Mouse (Mus musculus): ENCODE results near the gene Foxp1. TPM values are rescaled to one million over a fixed set of nuclear protein-coding genes. Genes with fewer than 3 reads are reported as not detected.

Gene Foxp1
- polyA plus RNA-seq, 1 experiment = 73.4 TPM

DNA sequence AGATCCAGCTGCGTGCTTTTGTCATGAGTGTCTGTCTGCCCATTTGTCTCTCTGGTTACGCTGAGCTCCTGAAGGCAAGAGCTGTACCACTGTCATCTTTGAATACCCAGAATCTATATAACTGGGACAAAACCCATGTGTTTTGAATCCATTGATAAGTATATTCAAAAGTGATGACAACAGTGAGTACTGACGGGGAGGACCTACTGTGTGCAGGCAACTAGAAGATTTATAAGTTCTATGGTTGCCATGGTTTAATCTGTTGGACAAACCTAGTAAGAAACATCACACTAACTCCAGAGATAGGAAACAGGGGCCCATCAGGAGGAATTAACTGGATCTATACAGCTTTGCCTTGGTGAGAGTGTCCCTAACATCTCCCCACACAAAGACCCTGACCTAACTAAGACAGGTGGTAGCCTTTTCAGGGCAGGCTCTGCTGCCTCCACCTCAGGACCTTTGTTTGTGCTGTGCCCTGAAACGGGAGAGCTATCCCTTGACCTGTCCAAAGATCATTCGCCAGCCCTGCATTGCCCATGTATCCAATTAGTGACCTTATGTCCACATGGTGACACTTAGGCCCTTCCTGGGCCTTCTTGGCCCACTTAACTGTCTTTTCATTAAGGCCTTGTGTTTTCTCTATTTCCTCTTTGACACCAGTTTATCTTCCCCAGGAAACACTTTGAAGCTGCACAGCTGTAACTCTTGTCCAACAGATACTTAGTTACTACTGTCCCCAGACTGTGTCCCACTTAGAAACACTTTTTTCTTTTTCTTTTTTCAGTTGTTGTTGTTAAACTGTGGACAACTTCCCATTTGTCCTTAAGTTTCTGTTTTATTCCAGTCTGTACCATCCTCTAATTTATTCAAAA is 530.4 kb downstream of the Foxp1 start:
- Histone ChIP-seq H3K4me3 (ENCODE audit: insufficient read depth, low read length) (no peak overlapping the region), H3K4me1 (ENCODE audit: control insufficient read depth, insufficient read depth, low read length) (peaks cover 27% of the 10 kb centered on the region), H3K27ac (ENCODE audit: insufficient read depth, low read depth, low read length) (peak overlapping the region; percentile 9; the same call in 1 of the 2 replicates)
- TF ChIP-seq POLR2A (IDR thresholded peaks at IDR 0.05; ENCODE audit: borderline replicate concordance, low read depth, low read length) = no peak
- TF ChIP-seq CTCF (IDR thresholded peaks at IDR 0.05; ENCODE audit: low read depth, low read length) = no peak

DNA sequence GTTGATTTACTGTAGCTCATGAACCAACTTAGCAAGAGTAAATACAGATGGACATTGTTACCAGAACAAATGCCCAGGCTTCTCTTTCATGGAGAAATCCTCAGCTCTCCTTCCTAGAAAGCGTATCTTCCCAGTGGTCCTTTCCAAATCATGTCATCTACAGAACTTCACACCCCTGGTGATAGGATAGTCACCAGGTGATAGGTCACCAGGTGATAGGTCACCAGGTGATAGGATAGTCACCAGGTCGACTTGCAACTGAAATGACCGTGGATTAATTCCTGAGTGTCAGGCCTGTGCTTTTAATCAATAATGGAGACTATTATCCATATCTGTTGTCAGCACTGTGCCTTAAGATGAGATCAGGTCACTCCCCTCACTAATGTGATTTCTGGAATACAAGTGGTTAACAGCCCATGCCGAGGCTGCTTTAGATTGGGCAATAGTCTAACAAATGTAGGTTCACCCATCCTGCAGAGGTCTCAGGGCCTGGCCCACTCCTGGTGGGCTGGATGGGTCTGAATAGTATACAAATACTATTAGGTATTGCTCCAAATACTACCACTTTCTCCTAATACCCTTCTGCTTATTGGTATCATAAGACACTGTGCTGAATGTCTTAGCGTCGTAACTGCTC is 534.9 kb downstream of the Foxp1 start:
- Histone ChIP-seq H3K4me1 (ENCODE audit: control insufficient read depth, insufficient read depth, low read length) (peaks cover 20% of the 10 kb centered on the region), H3K4me3 (ENCODE audit: insufficient read depth, low read length) (no peak overlapping the region), H3K27ac (ENCODE audit: insufficient read depth, low read depth, low read length) (no peak overlapping the region)
- TF ChIP-seq CTCF (IDR thresholded peaks at IDR 0.05; ENCODE audit: low read depth, low read length) (no peak), POLR2A (IDR thresholded peaks at IDR 0.05; ENCODE audit: borderline replicate concordance, low read depth, low read length) (no peak)

DNA sequence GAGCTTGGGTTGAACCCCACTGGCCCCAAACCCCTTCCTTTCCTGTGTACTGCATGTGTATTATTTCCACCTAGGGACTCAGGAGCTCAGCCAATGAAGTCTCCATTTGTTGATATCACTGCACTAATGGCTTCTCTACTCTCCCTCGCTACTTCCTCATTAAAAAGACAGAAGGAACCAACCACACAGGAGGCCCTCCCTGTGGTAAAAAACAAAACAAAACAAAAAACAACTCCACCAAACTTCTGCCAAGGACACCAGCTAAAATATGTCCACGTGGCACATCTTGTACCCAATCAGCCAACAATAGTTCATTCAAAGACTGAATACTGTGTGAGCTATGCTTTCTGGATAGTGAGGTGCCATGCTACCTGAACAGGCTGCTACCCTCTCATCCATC is 537.1 kb downstream of the Foxp1 start:
- H3K4me1 ChIP-seq (ENCODE audit: control insufficient read depth, insufficient read depth, low read length) = peaks cover 16% of the 10 kb centered on the region
- peak overlapping the region; percentile 25; the same call in 1 of the 2 replicates for H3K27ac ChIP-seq (ENCODE audit: insufficient read depth, low read depth, low read length)
- TF ChIP-seq POLR2A (IDR thresholded peaks at IDR 0.05; ENCODE audit: borderline replicate concordance, low read depth, low read length) (no peak), CTCF (IDR thresholded peaks at IDR 0.05; ENCODE audit: low read depth, low read length) (no peak)
- H3K4me3 ChIP-seq (ENCODE audit: insufficient read depth, low read length) = no peak overlapping the region

DNA sequence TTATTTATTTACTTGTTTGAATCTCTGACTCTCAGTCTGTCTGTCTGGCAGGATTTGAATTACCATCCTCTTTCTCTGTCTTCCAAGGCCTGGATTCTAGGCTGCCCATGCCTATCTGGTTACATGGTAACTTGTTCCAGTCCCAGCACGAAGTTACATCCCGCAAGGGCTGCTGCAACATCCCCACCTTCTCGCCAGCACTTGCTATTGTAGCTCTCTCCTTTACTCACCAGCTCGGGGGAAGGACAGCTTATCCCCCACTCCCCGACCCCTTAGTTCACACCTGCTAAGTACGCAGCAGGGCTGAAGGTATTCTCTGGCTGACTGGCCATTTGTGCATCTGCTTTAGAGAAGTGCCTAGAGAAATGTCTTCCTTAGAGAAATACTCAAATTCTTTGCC is 537.9 kb downstream of the Foxp1 start:
- Histone ChIP-seq H3K4me3 (ENCODE audit: insufficient read depth, low read length) (no peak overlapping the region), H3K4me1 (ENCODE audit: control insufficient read depth, insufficient read depth, low read length) (peaks cover 16% of the 10 kb centered on the region), H3K27ac (ENCODE audit: insufficient read depth, low read depth, low read length) (no peak overlapping the region)
- no peak for TF ChIP-seq CTCF (IDR thresholded peaks at IDR 0.05; ENCODE audit: low read depth, low read length)

DNA sequence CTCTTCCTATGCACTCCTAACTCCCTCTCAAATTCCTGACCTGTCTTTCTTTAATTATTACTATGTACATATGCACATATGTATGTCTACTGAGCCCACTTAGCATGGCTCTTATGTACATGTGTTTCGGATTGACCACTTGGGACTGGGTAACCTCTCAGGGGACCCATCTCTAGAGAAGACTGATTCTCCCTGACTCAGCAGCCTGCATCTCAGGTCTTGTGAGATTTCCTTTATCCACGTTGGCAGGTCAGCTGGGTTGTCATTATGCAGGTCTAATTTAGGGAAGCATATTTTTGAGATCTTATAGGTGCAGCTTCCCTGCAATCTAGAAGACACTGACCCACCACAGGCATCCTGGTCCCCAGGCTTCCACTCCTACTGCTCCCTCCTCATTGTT is 538.5 kb downstream of the Foxp1 start:
- H3K4me1 ChIP-seq (ENCODE audit: control insufficient read depth, insufficient read depth, low read length) = peaks cover 17% of the 10 kb centered on the region
- TF ChIP-seq CTCF (IDR thresholded peaks at IDR 0.05; ENCODE audit: low read depth, low read length) = no peak
- TF ChIP-seq POLR2A (IDR thresholded peaks at IDR 0.05; ENCODE audit: borderline replicate concordance, low read depth, low read length) = no peak
- no peak overlapping the region for H3K27ac ChIP-seq (ENCODE audit: insufficient read depth, low read depth, low read length)
- no peak overlapping the region for H3K4me3 ChIP-seq (ENCODE audit: insufficient read depth, low read length)

DNA sequence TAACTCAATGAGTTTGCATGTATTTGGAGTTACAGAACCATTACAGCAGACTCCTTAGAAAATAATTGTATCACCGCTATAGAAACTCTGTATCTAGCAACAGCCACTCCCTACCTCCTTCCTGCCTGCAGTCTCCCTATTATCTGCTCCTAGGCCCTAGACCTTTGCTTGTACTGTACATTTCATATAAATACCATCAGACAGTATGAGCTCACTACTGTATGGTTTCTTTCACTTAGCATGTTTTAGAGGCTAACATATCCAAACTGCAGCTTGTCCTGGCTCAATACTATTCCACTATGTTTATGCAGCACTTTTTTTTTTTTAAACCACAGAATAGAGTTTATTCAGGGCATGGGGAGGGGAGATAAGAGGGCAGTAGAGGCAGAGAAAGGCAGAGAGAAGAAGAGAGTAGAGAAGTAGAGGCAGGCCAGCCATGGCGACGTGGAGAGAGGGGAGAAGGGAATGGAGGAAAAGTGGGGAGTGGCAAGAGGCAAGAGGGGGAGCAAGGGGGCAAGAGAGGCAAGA is 539.1 kb downstream of the Foxp1 start:
- no peak for TF ChIP-seq CTCF (IDR thresholded peaks at IDR 0.05; ENCODE audit: low read depth, low read length)
- TF ChIP-seq POLR2A (IDR thresholded peaks at IDR 0.05; ENCODE audit: borderline replicate concordance, low read depth, low read length) = no peak
- Histone ChIP-seq H3K4me1 (ENCODE audit: control insufficient read depth, insufficient read depth, low read length) (peaks cover 23% of the 10 kb centered on the region), H3K4me3 (ENCODE audit: insufficient read depth, low read length) (no peak overlapping the region)

DNA sequence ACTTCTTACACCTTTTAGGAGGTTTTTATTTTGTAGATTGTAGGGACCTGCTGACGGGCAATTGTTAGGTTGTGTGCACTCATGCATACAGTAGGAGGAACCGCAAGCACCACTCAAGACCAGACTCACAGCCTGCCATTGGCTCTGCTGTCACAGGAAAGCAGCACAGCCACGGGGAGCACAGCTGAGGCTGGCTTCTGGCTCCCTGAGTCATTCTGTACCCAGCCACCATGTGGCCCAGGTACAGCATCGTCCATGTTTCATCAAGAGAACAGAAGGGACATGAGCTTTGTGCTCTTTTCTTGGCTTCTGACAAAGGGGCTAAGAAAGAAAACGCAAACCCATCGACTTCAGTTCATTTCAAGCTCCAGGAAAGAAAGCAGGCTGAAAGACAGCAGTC is 541.3 kb downstream of the Foxp1 start:
- H3K27ac ChIP-seq (ENCODE audit: insufficient read depth, low read depth, low read length) = no peak overlapping the region
- H3K4me3 ChIP-seq (ENCODE audit: insufficient read depth, low read length) = no peak overlapping the region
- peaks cover 35% of the 10 kb centered on the region for H3K4me1 ChIP-seq (ENCODE audit: control insufficient read depth, insufficient read depth, low read length)
- TF ChIP-seq POLR2A (IDR thresholded peaks at IDR 0.05; ENCODE audit: borderline replicate concordance, low read depth, low read length) (no peak), CTCF (IDR thresholded peaks at IDR 0.05; ENCODE audit: low read depth, low read length) (no peak)

More for the DNA sequence above, 539.1 kb downstream of the Foxp1 start:
- no peak overlapping the region for H3K27ac ChIP-seq (ENCODE audit: insufficient read depth, low read depth, low read length)

DNA sequence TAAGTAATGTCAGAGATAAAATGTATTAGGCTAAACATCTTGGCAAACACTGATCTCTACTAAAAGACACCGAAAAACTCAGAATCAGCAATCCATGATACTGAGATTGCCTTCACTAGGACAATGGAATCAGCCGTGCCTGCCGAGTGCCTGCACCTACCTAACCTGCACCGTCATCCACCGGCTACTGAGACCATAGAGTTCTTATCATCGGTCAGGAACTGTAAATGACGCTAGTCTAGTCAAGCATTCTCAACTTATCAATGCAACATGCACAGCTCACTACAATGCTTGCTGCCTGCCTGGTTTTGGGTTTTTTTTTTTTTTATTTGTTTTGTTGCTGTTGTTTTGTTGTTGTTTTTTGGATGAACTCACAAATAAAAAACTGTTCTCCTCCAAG is 542.1 kb downstream of the Foxp1 start:
- H3K4me3 ChIP-seq (ENCODE audit: insufficient read depth, low read length) = no peak overlapping the region
- TF ChIP-seq POLR2A (IDR thresholded peaks at IDR 0.05; ENCODE audit: borderline replicate concordance, low read depth, low read length) = no peak
- no peak for TF ChIP-seq CTCF (IDR thresholded peaks at IDR 0.05; ENCODE audit: low read depth, low read length)
- H3K27ac ChIP-seq (ENCODE audit: insufficient read depth, low read depth, low read length) = no peak overlapping the region
- H3K4me1 ChIP-seq (ENCODE audit: control insufficient read depth, insufficient read depth, low read length) = peaks cover 35% of the 10 kb centered on the region

DNA sequence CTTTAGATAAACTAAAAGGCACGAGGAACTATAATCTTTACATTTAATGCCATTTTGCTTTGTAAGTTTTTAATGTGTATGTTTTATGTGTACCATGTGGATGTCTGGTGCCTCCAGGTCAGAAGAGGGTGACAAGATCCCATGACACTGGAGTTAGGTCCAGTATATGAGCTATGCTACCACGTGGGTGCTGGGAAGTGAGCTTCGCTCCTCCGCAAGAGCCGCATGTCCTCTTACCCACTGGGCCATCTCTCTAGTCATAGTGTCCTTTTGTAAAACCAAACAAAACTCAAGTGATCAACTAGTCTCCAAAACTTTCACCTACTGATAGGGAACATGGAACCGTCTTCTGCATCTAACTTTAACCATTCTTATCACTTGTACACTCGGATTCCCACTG is 542.5 kb downstream of the Foxp1 start:
- TF ChIP-seq CTCF (IDR thresholded peaks at IDR 0.05; ENCODE audit: low read depth, low read length) = no peak
- no peak for TF ChIP-seq POLR2A (IDR thresholded peaks at IDR 0.05; ENCODE audit: borderline replicate concordance, low read depth, low read length)
- H3K4me3 ChIP-seq (ENCODE audit: insufficient read depth, low read length) = no peak overlapping the region
- H3K27ac ChIP-seq (ENCODE audit: insufficient read depth, low read depth, low read length) = no peak overlapping the region
- H3K4me1 ChIP-seq (ENCODE audit: control insufficient read depth, insufficient read depth, low read length) = peaks cover 34% of the 10 kb centered on the region

DNA sequence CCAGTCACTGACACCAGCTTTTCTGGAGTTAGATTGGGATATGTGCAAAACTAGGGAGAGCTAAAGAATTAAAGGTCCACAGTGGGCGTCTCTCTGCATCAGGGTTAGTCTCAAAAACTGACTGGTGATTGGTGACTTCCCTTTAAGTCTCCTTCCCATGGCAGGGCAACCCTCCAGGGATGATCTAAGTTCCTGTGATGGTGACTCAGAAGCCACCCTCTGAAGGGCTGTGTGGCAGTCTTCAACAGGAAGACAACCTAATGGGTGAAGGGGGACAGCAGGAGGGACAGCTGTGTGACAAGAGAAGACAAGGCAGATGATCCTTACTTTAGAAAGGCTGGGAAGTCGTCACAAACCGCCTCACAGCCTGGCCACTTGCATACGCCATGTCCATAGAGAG is 544.7 kb downstream of the Foxp1 start:
- peaks cover 31% of the 10 kb centered on the region for H3K4me1 ChIP-seq (ENCODE audit: control insufficient read depth, insufficient read depth, low read length)
- peak overlapping the region; percentile 45 for H3K4me3 ChIP-seq (ENCODE audit: insufficient read depth, low read length)
- peak overlapping the region; percentile 92 for H3K27ac ChIP-seq (ENCODE audit: insufficient read depth, low read depth, low read length)
- TF ChIP-seq CTCF (IDR thresholded peaks at IDR 0.05; ENCODE audit: low read depth, low read length) (no peak), POLR2A (IDR thresholded peaks at IDR 0.05; ENCODE audit: borderline replicate concordance, low read depth, low read length) (no peak)
